Mouse (Mus musculus) neural tube, embryonic 12.5 days (tissue): ENCODE data around the gene Afg1l. TPM values are rescaled to one million over a fixed set of nuclear protein-coding genes. Genes with fewer than 3 reads are reported as not detected.

Experiments used
- ATAC-seq: fragments of 200-750 bp; cut with Nextera tagmentation; 2 replicates; pipeline ENCODE4 v1.8.0; 2017; ENCODE audit warnings: low read depth, mild to moderate bottlenecking, moderate TSS enrichment, moderate library complexity; ENCODE audit not compliant: low FRiP score
- H3K27ac ChIP-seq: fragments of 300-500 bp; sonication (generic); 2 replicates; pipeline ENCODE4 v1.5.1; 2016
- H3K27me3 ChIP-seq: fragments of 300-500 bp; sonication (generic); replicated peaks from 2 replicates; pipeline ENCODE4 v1.6.1; 2016; ENCODE audit warnings: mild to moderate bottlenecking
- H3K36me3 ChIP-seq: fragments of 300-500 bp; sonication (generic); 2 replicates; pipeline ENCODE4 v1.6.1; 2016; ENCODE audit warnings: mild to moderate bottlenecking
- H3K4me1 ChIP-seq: fragments of 300-500 bp; sonication (generic); 2 replicates; pipeline ENCODE4 v1.6.1; 2016
- H3K4me2 ChIP-seq: fragments of 300-500 bp; sonication (generic); replicated peaks from 2 replicates; pipeline ENCODE4 v1.6.1; 2016; ENCODE audit warnings: mild to moderate bottlenecking
- H3K4me3 ChIP-seq: fragments of 300-500 bp; sonication (generic); 2 replicates; pipeline ENCODE4 v1.5.1; 2016
- H3K9ac ChIP-seq: fragments of 300-500 bp; sonication (generic); 2 replicates; pipeline ENCODE4 v1.6.1; 2016; ENCODE audit warnings: mild to moderate bottlenecking
- H3K9me3 ChIP-seq: fragments of 300-500 bp; sonication (generic); 2 replicates; pipeline ENCODE4 v1.6.1; 2016; ENCODE audit warnings: mild to moderate bottlenecking
- WGBS: fragments of 180-500 bp; shearing (Covaris S2); methylation state at CpG from one replicate; pipeline ENCODE4 v1.1.7; 2016; 5-methylcytosine and 5-hydroxymethylcytosine counted together
- polyA plus RNA-seq: library from polyadenylated mRNA; unstranded; fragments of >200 nt; fragmentation: Nextera tagmentation; extraction: Ambion mirVana; gene quantifications from 2 replicates; pipeline ENCODE4 v1.2.1, GENCODE M21; 2016

The Afg1l gene
- polyA plus RNA-seq, result 5.1 and 6.3 TPM in 2 replicates

DNA sequence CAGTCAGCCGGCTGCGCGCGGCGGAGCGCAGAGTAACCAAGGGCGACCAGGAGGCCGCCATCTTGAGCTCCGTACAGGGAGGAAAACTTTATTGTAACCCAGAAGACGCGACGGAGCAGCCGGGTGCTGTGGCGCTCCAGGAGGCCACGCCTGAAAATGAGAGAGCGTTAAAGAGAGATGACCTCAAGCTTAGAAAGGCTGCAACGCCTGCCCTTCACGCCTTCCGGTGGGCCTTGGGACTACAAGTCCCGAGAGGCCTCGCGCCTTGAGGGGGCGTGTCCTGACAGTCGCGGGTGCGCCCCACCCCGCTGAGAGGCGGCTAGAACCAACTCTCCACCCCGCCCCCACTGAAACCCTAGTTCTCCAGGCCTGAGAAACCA, at the start of gene Afg1l:
TSS of gene Afg1l (minus strand) at position 225 of the 380 bp plus-strand sequence.
- Histone ChIP-seq H3K9me3 (no peaks in the 10 kb centered on the region), H3K27me3 (no peaks in the 10 kb centered on the region), H3K36me3 (no peaks in the 10 kb centered on the region), H3K4me2 (peak within 1 kb of the TSS; percentile 64), H3K4me3 (peak within 1 kb of the TSS; percentile 70), H3K9ac (peak within 1 kb of the TSS; percentile 73), H3K4me1 (0 out of 2 replicates have a peak, but pooled peaks cover 4% of the 10 kb centered on the region), H3K27ac (peak within 1 kb of the TSS; percentile 55)
- peak; percentile 94 for ATAC-seq
- under 1% methylated on average over 29 of the region's 29 CpGs for WGBS

DNA sequence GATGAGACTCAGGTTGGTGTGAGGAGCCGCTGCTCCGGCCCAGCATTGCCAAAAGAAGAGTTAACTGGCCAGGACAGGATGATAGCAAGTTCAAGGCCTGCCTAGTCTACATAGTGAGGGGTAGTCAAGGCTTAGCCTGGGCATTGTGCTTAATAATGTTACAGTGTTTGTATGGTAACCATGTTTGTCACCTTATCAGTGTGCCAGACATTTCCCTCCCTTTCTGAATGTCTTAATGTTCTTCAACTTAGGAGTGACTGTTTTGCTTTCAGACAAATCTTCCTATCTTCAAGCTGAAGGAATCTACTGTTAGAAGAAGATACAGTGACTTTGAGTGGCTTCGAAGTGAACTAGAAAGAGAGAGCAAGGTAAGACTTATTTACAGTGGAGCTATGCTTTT, 47.3 kb upstream of the Afg1l start:
- H3K4me2 ChIP-seq, result no peak overlapping the region
- no peak overlapping the region for H3K27ac ChIP-seq
- ATAC-seq, result no peak
- H3K4me1 ChIP-seq, result no peaks in the 10 kb centered on the region
- WGBS, result over 99% methylated on average over 3 of the region's 3 CpGs
- no peaks in the 10 kb centered on the region for H3K27me3 ChIP-seq
- H3K9me3 ChIP-seq, result no peaks in the 10 kb centered on the region
- H3K9ac ChIP-seq, result no peak overlapping the region
- H3K4me3 ChIP-seq, result no peak overlapping the region
- H3K36me3 ChIP-seq, result peaks cover 34% of the 10 kb centered on the region

DNA sequence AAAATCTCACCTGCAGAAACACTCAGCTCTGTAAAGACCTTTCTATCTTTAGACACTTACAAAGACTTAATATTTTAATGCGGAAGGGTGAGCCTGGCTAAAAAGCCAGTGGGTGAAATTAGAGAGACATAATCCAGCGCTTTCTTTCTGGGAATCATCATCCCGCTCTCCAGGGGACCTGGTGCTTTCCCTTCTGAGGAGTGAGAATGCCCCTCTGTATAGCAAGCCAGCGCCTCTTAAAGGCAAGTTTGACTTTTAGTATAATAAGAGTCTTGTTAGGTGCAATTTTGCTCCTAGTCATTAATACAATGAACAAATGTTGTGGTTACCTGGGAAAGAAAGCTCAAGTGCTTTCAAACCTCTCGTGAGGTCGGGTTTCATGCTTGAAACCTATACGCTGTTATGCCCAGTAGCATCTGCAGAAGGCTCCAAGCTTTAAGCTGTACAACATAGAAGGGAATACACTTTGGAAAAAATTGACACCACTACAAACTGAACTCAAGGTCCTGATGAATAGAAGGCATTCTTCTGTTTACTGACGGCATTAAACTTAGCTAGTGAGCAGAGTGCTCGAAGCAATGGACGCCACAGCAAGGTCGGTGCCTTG, 45.3 kb upstream of the Afg1l start:
- Histone ChIP-seq H3K4me1 (no peaks in the 10 kb centered on the region), H3K36me3 (peaks cover 26% of the 10 kb centered on the region), H3K27me3 (no peaks in the 10 kb centered on the region), H3K27ac (no peak overlapping the region), H3K9me3 (no peaks in the 10 kb centered on the region), H3K4me2 (no peak overlapping the region), H3K9ac (no peak overlapping the region), H3K4me3 (no peak overlapping the region)
- no peak for ATAC-seq
- 76% methylated on average over 11 of the region's 11 CpGs for WGBS

DNA sequence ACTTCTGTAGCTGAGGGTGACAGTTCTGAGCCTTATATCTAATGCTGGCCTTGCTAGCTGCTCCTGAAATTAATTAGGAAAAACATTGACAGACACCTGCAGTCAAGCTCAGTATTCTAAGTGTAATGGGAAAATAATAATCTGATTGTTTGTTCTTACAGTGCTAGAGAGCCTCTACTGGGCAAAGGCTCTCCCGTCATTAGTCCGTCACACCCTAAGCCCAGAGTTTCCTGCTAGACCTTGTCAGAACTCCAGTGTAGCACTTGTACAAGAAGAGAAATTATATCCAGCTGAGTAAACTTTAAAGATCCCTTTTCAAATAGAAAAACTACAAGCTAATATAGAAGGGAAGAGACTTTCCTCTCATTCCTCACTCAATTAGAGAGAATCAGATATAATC, 44.5 kb upstream of the Afg1l start:
- H3K4me1 ChIP-seq, result no peaks in the 10 kb centered on the region
- no peak for ATAC-seq
- 72% methylated on average over 2 of the region's 2 CpGs for WGBS

DNA sequence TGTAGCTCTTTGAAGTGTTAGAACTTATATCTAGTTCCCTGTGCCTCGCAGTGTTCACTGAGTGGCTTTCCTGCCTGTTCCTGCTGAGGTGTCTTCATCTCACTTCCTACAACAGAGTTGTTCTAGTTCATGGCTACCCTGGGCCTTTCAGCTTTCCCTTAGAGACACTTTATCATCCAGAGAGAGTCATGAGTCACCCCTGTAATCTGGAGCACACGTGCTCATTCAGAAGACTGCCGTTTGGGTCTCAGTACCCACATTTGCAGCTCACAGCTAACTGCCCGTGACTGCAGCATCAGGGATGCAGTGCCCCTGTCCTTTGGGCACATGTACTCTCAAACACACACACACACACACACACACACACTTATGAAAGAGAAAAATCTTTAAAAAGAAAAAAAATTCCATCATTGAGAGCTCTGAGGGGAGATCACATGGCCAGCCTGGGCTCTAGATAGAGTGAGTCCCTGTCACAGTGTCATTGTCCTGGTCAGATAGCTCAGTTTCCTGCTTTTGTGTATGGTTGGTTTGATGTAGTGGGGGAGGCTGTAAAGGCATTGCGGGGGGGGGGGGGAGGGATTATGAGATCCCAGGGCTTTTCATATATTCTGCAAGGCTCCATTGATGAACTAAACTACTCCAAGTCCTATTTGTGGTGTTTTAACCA, 43.1 kb upstream of the Afg1l start:
- H3K9ac ChIP-seq, result no peak overlapping the region
- no peaks in the 10 kb centered on the region for H3K9me3 ChIP-seq
- no peaks in the 10 kb centered on the region for H3K4me1 ChIP-seq
- no peak overlapping the region for H3K4me3 ChIP-seq
- H3K27me3 ChIP-seq, result no peaks in the 10 kb centered on the region
- H3K4me2 ChIP-seq, result no peak overlapping the region
- ATAC-seq, result no peak
- WGBS, result 67% methylated on average over 5 of the region's 5 CpGs
- H3K27ac ChIP-seq, result no peak overlapping the region
- H3K36me3 ChIP-seq, result peaks cover 10% of the 10 kb centered on the region; the same call in 1 of the 2 replicates

More for the DNA sequence above, 44.5 kb upstream of the Afg1l start:
- H3K9ac ChIP-seq, result no peak overlapping the region
- H3K36me3 ChIP-seq, result peaks cover 21% of the 10 kb centered on the region
- no peak overlapping the region for H3K4me3 ChIP-seq
- H3K4me2 ChIP-seq, result no peak overlapping the region
- no peak overlapping the region for H3K27ac ChIP-seq
- H3K9me3 ChIP-seq, result no peaks in the 10 kb centered on the region
- H3K27me3 ChIP-seq, result no peaks in the 10 kb centered on the region

DNA sequence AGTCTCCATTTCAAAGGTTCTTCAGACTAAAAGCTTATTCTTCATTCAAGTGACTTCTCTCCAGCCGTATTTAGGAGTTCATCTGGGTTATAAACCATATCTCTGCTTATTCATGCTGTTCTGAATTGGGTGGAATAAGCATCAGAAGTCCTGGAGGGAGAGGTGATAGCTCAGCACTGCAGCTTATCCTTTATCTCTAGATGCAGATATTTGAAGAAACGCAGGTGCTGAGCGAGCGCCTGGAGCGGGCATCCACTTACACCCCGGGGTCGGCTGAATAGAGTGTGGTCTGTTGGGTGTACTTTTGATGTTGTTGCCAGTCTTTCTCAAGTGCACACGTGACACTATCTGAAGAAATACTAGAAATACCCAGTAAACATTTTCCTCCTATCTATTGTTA, 40.0 kb upstream of the Afg1l start:
- H3K9ac ChIP-seq, result no peak overlapping the region
- 89% methylated on average over 8 of the region's 8 CpGs for WGBS

DNA sequence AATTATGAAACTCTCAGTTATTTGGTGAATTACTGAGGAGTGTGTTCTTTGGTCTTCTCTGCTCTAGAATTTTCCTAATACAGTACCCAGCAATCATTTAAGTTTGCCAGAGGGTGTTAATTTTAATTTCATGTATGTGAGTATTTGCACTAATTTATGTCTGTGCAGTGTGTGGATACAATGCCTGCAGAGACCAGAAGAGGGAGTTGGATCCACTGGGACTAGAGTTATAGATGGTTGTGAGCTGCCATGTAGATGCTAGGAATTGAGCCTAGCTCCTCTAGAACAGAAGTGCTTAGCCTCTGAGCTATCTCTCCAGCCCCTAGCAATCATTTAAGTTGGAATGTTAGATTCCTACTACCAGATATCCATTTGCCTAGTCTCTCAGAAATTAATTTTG, 35.8 kb upstream of the Afg1l start:
- no peak for ATAC-seq
- Histone ChIP-seq H3K9me3 (no peaks in the 10 kb centered on the region), H3K36me3 (peaks cover 4% of the 10 kb centered on the region; the same call in 1 of the 2 replicates), H3K4me2 (no peak overlapping the region), H3K27ac (no peak overlapping the region), H3K4me3 (no peak overlapping the region), H3K9ac (no peak overlapping the region), H3K4me1 (no peaks in the 10 kb centered on the region), H3K27me3 (no peaks in the 10 kb centered on the region)

More for the DNA sequence above, 40.0 kb upstream of the Afg1l start:
- no peak overlapping the region for H3K4me3 ChIP-seq
- ATAC-seq, result no peak
- no peaks in the 10 kb centered on the region for H3K9me3 ChIP-seq
- no peak overlapping the region for H3K27ac ChIP-seq
- no peaks in the 10 kb centered on the region for H3K27me3 ChIP-seq
- no peaks in the 10 kb centered on the region for H3K36me3 ChIP-seq
- H3K4me2 ChIP-seq, result no peak overlapping the region
- no peaks in the 10 kb centered on the region for H3K4me1 ChIP-seq

DNA sequence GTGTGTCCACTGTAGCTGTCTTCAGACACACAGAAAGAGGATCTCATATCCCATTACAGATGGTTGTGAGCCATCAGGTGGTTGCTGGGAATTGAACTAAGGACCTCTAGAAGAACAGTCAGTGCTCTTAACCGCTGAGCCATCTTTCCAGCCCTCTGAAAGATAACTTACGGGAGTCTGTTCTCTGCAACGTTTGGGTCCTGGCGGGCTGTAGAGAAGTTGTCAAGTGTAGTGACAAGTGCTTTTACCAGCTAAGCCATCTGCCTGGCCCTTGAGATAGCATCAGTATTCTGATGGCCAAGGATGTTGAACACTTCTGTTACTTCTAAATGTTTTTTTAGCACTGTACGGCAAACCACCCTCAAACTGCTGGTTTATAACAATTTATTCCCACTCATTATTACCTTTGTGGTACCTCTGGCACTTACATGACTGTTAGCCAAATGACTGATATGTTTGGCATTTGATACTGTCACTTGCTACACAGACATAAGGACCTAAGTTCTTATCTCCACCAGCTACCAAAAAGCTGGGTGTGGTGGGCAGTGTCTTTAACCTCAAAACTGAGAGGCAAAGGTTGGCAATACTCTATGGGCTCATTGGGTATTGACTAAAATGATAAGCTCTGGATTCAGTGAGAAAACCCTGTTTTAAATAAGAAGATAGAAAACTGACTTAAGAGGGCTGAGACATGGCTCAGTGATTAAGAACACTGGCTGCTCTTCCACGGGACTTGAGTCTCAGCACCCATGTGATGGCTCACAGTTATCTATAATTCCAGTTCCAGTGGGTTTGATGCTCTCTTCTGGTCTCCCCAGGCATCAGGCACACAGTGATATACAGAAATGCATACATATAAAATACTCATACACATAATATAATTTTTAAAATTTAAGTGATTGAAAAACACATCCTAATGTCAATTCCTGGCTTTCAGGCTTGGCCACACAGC, 33.1 kb upstream of the Afg1l start:
- WGBS, result 93% methylated on average over 6 of the region's 6 CpGs
- no peak overlapping the region for H3K27ac ChIP-seq
- H3K9ac ChIP-seq, result no peak overlapping the region
- peaks cover 4% of the 10 kb centered on the region; the same call in 1 of the 2 replicates for H3K36me3 ChIP-seq
- H3K27me3 ChIP-seq, result no peaks in the 10 kb centered on the region
- no peaks in the 10 kb centered on the region for H3K9me3 ChIP-seq
- no peak for ATAC-seq
- no peaks in the 10 kb centered on the region for H3K4me1 ChIP-seq
- no peak overlapping the region for H3K4me2 ChIP-seq
- no peak overlapping the region for H3K4me3 ChIP-seq

DNA sequence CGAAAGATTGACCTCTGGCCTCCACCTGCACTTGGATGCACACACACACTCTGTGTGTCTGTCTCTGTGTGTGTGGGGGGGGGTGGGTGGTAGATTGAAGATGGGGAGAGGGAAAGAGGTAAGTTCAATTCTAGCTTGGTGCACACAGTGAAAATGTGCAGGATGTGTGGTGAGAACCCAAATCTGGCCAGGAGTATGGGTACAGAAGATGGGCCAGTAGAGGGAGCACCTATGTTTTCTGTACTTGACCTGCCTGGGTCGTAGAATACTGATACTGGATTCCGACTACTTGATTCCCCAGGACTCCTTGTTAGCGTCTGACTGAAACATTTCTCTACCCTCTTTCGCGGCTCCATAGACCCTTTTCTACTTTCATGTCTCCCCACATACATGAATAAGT, 31.8 kb upstream of the Afg1l start:
- no peaks in the 10 kb centered on the region for H3K9me3 ChIP-seq
- 86% methylated on average over 6 of the region's 6 CpGs for WGBS
- H3K9ac ChIP-seq, result no peak overlapping the region
- no peak overlapping the region for H3K4me3 ChIP-seq
- no peak overlapping the region for H3K4me2 ChIP-seq
- ATAC-seq, result no peak
- H3K27me3 ChIP-seq, result no peaks in the 10 kb centered on the region
- no peaks in the 10 kb centered on the region for H3K4me1 ChIP-seq
- H3K36me3 ChIP-seq, result peaks cover 4% of the 10 kb centered on the region; the same call in 1 of the 2 replicates
- no peak overlapping the region for H3K27ac ChIP-seq

DNA sequence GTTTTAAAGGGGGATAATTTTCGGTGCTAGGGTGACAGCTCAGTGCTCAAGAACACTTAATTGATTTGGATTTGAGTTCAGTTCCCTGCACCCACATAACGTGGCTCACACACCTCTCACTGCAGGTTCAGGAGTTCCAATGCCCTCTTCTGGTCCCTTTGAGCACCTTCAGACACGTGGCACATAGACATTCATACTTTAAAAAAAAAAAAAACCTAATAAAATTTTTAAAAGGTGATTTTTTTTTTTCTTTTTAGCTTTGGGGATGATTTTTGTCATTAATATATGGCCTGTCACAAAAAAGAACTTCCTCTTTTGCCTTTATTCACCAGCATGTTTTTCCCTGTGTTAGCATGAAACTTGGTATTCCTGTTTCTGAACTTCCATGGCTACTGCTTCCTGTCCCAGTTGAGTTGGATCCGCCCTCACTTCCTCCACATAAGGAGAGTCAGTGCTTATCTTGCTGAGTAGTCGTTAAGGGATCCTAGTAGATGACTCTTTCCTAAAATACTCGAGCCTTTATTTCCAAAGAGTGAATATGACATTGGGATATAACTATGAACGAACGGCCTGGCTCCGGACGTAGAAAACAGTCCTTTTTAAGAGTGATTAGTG, 25.8 kb upstream of the Afg1l start:
- Histone ChIP-seq H3K4me3 (no peak overlapping the region), H3K9ac (no peak overlapping the region), H3K36me3 (no peaks in the 10 kb centered on the region), H3K4me1 (0 out of 2 replicates have a peak, but pooled peaks cover 2% of the 10 kb centered on the region), H3K27ac (no peak overlapping the region), H3K4me2 (0 out of 2 replicates have a peak overlapping the region, but pooled peaks have one; percentile 75), H3K9me3 (no peaks in the 10 kb centered on the region), H3K27me3 (no peaks in the 10 kb centered on the region)
- ATAC-seq, result no peak
- 93% methylated on average over 10 of the region's 10 CpGs for WGBS

DNA sequence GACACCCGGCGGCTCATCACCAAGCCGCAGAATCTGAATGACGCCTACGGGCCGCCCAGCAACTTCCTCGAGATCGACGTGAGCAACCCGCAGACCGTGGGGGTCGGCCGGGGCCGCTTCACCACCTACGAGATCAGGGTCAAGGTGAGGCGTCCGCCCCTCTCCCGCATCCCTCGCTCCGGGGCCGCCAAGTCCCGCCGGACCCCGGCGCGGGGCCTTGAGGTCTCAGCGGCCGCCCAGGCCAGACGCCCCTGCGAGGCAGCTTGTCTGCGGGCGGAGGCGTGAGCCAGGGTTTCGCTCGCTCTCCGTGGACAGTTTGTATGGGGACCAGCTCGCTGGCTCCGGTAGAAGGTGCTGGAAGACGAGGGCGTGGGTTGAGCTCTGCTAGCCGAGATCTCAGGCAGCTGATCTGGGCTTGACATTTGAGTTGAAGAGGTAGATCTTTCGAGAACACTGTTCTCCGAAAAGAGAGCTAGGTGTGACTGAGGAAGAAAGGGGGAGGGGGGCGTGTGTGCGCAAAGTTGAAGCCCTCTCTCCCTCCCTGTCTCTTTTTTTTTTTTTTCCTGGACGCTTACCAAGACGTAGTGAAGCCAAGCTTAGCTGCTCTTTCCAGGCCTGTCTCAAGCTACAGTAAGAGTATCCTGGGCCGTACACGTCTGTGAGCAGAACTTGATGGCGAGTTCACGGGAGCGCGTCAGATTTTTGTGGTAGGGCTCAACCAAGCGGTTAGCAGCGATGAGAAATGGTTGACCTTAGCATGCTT, 24.2 kb upstream of the Afg1l start:
- Histone ChIP-seq H3K27ac (peak overlapping the region; percentile 94), H3K36me3 (no peaks in the 10 kb centered on the region), H3K9ac (peak overlapping the region; percentile 88), H3K9me3 (no peaks in the 10 kb centered on the region), H3K27me3 (no peaks in the 10 kb centered on the region), H3K4me2 (peak overlapping the region; percentile 75), H3K4me3 (peak overlapping the region; percentile 84), H3K4me1 (0 out of 2 replicates have a peak, but pooled peaks cover 2% of the 10 kb centered on the region)
- WGBS, result 1% methylated on average over 55 of the region's 55 CpGs
- ATAC-seq, result peak; percentile 62
